Mouse (Mus musculus) brain, embryonic 14.5 days (tissue): ENCODE results near the gene Spock1.

Experiments
- CTCF ChIP-seq: fragments of 200-500 bp; IDR thresholded peaks from 2 replicates; pipeline ENCODE4 v1.5.1; 2012; ENCODE audit warnings: inconsistent platforms, mild to moderate bottlenecking, moderate library complexity, borderline replicate concordance; ENCODE audit not compliant: insufficient read depth, insufficient read length; ENCODE audit errors: extremely low read depth
- POLR2A ChIP-seq: fragments of 200-500 bp; IDR thresholded peaks from 2 replicates; pipeline ENCODE4 v1.6.1; 2012; ENCODE audit warnings: mild to moderate bottlenecking, inconsistent platforms, borderline replicate concordance; ENCODE audit not compliant: poor library complexity, insufficient read depth, insufficient read length, severe bottlenecking; ENCODE audit errors: extremely low read depth

- TF ChIP-seq POLR2A, result no peak
- TF ChIP-seq CTCF, result no peak
Observed at GRCm38 (mm10) chr13:57672762-57673161, 235.4 kb downstream of the Spock1 start.
